Mouse (Mus musculus): ENCODE data around the gene Khdc1c. TPM values are rescaled to one million over a fixed set of nuclear protein-coding genes. Genes with fewer than 3 reads are reported as not detected.

The Khdc1c gene
- total and polyA plus RNA-seq, 3 experiments = 0.10 TPM; not detected in 2

DNA sequence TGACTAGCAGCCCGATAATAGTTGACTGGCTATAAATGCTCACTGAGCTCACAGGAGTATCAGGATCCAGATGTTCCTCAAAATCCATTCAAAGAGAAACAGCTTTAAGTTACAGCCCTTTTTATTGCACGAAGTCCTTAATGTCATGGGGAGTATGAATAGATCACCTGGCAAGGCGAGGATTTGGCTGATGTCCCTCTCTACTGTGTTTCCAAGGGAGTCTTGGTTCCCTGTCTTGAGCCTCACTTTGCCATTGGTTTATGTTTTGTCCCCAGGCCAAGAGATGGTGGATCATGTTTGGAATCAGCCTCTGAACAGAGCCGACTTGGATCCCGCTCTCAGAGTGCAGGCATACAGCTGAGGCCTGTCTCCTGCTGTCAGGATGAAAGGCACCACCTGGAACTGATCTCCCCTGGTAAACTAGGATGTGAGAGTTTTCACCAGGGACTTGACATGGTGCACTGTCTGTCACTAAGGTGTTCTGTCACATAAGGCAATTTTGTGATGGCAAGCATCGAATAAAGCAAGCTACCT is 23.1 kb downstream of the Khdc1c start:
- Histone ChIP-seq H3K27ac (ENCODE audit: control insufficient read depth, low read depth, low read length) (no peak overlapping the region), H3K4me1 (ENCODE audit: control insufficient read depth in 1 of 2, insufficient read depth in 2 of 2, low read length in 2 of 2) (no peaks in the 10 kb centered on the region), H3K9me3 (replicated peaks; ENCODE audit: insufficient read depth, low read length) (no peaks in the 10 kb centered on the region), H3K4me3 (ENCODE audit: control insufficient read depth in 1 of 2, insufficient read depth in 1 of 2, low read depth in 2 of 2, low read length in 2 of 2) (no peak overlapping the region), H3K9ac (ENCODE audit: control insufficient read depth, low read depth, low read length, poor library complexity, severe bottlenecking) (no peak overlapping the region), H3K27me3 (ENCODE audit: control insufficient read depth in 1 of 2, insufficient read depth in 2 of 2, low read length in 2 of 2) (no peaks in the 10 kb centered on the region), H3K36me3 (ENCODE audit: control insufficient read depth in 1 of 2, insufficient read depth in 2 of 2, low read length in 2 of 2) (no peaks in the 10 kb centered on the region), H3K79me2 (ENCODE audit: control insufficient read depth, insufficient read depth, low read length, poor library complexity) (no peaks in the 10 kb centered on the region)
- DNase-seq (ENCODE audit: low read depth, low spot score) = no peak
- no peak for TF ChIP-seq POLR2A (IDR thresholded peaks at IDR 0.05; ENCODE audit: control insufficient read depth in 1 of 2, insufficient read depth in 1 of 2, low read depth in 1 of 2, low read length in 2 of 2, poor library complexity in 1 of 2)
- TF ChIP-seq E2F4 (IDR thresholded peaks at IDR 0.05; ENCODE audit: borderline replicate concordance, low read depth, low read length) = no peak
- TF ChIP-seq ZC3H11A (IDR thresholded peaks at IDR 0.05; ENCODE audit: low read depth, low read length) = no peak
- no peak for TF ChIP-seq NELFE (IDR thresholded peaks at IDR 0.05; ENCODE audit: low read depth, low read length)
- no peak for TF ChIP-seq MAZ (IDR thresholded peaks at IDR 0.05; ENCODE audit: low read depth, low read length)
- TF ChIP-seq GABPA (IDR thresholded peaks at IDR 0.05; ENCODE audit: low read depth, low read length) = no peak
- no peak for TF ChIP-seq POLR2AphosphoS5 (IDR thresholded peaks at IDR 0.05; ENCODE audit: borderline replicate concordance, low read depth, low read length)
- TF ChIP-seq ELF1 (IDR thresholded peaks at IDR 0.05; ENCODE audit: low read depth, low read length) = no peak
- TF ChIP-seq ETS1 (IDR thresholded peaks at IDR 0.05; ENCODE audit: low read depth, low read length) = no peak
- TF ChIP-seq POLR2AphosphoS2 (IDR thresholded peaks at IDR 0.05; ENCODE audit: low read length) = no peak

DNA sequence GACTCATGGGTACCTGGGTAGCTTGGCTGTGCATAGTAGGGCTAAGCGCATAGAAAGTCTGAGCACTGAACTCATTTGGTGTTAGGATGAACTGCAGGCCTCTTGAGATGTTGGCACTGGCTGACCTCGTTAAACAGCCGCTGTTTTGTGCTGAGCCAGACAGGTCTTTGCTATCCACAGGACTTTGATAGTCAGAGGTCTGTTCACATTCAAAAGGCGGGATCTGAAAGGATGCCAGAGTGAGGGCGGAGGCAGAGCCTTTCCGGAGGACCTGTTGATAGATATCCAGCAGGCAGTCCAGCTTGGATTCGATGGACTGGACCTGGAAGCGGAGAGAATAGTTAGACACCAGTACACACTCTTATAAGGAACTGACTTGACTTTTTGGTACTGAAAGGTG is 34.7 kb downstream of the Khdc1c start:
- Histone ChIP-seq H3K4me3 (ENCODE audit: control insufficient read depth in 1 of 2, insufficient read depth in 1 of 2, low read depth in 2 of 2, low read length in 2 of 2) (no peak overlapping the region), H3K27me3 (ENCODE audit: control insufficient read depth in 1 of 2, insufficient read depth in 2 of 2, low read length in 2 of 2) (peaks cover 0 to 1% of the 10 kb centered on the region in 2 experiments; a peak in 1 of 4 replicates), H3K27ac (ENCODE audit: control insufficient read depth, low read depth, low read length) (no peak overlapping the region), H3K79me2 (ENCODE audit: control insufficient read depth, insufficient read depth, low read length, poor library complexity) (no peaks in the 10 kb centered on the region), H3K9me3 (replicated peaks; ENCODE audit: insufficient read depth, low read length) (no peaks in the 10 kb centered on the region), H3K36me3 (ENCODE audit: control insufficient read depth in 1 of 2, insufficient read depth in 2 of 2, low read length in 2 of 2) (no peaks in the 10 kb centered on the region), H3K9ac (ENCODE audit: control insufficient read depth, low read depth, low read length, poor library complexity, severe bottlenecking) (no peak overlapping the region), H3K4me1 (ENCODE audit: control insufficient read depth in 1 of 2, insufficient read depth in 2 of 2, low read length in 2 of 2) (no peaks in the 10 kb centered on the region)
- DNase-seq (ENCODE audit: low read depth, low spot score) = no peak
- no peak for TF ChIP-seq SMC3 (IDR thresholded peaks at IDR 0.05; ENCODE audit: low read depth, low read length)
- no peak for TF ChIP-seq ZC3H11A (IDR thresholded peaks at IDR 0.05; ENCODE audit: low read depth, low read length)
- no peak for TF ChIP-seq CHD2 (IDR thresholded peaks at IDR 0.05; ENCODE audit: low read length)
- TF ChIP-seq EP300 (IDR thresholded peaks at IDR 0.05; ENCODE audit: low read depth in 1 of 2, low read length in 2 of 2) = no peak
- TF ChIP-seq MAZ (IDR thresholded peaks at IDR 0.05; ENCODE audit: low read depth, low read length) = no peak

DNA sequence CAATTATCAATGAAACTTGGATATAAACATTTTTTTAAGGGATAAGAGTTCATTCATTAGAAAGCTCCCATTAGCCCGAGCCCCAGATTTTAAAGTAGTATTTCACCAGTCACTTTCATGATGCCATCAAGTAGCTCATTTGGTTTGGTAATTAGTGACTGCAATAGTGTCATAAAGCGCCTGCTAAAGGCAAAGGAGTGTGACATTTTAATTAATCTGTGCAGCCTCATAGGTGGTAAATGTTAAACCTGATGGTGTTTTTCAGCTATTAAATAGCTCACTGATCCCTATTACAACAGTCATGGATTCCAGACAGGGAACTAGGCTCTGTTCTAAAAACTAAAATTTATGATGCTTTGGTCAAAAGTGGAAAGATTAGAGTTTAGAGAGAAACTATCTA is 39.1 kb downstream of the Khdc1c start:
- H3K27me3 ChIP-seq (ENCODE audit: control insufficient read depth in 1 of 2, insufficient read depth in 2 of 2, low read length in 2 of 2) = peaks cover 0 to 4% of the 10 kb centered on the region in 2 experiments; a peak in 2 of 4 replicates
- no peak overlapping the region for H3K27ac ChIP-seq (ENCODE audit: control insufficient read depth, low read depth, low read length)
- DNase-seq (ENCODE audit: low read depth, low spot score) = no peak
- H3K36me3 ChIP-seq (ENCODE audit: control insufficient read depth in 1 of 2, insufficient read depth in 2 of 2, low read length in 2 of 2) = no peaks in the 10 kb centered on the region
- H3K9me3 ChIP-seq (replicated peaks; ENCODE audit: insufficient read depth, low read length) = no peaks in the 10 kb centered on the region
- no peak overlapping the region for H3K4me3 ChIP-seq (ENCODE audit: control insufficient read depth in 1 of 2, insufficient read depth in 1 of 2, low read depth in 2 of 2, low read length in 2 of 2)
- H3K9ac ChIP-seq (ENCODE audit: control insufficient read depth, low read depth, low read length, poor library complexity, severe bottlenecking) = no peak overlapping the region
- TF ChIP-seq TAL1 (IDR thresholded peaks at IDR 0.05; ENCODE audit: low read length) (no peak), NRF1 (IDR thresholded peaks at IDR 0.05; ENCODE audit: insufficient read depth, low read depth, low read length, poor library complexity, severe bottlenecking) (no peak), USF1 (IDR thresholded peaks at IDR 0.05; ENCODE audit: low read depth, low read length) (no peak), POLR2A (IDR thresholded peaks at IDR 0.05; ENCODE audit: control insufficient read depth in 1 of 2, insufficient read depth in 1 of 2, low read depth in 1 of 2, low read length in 2 of 2, poor library complexity in 1 of 2) (no peak), EP300 (IDR thresholded peaks at IDR 0.05; ENCODE audit: low read depth in 1 of 2, low read length in 2 of 2) (no peak), MXI1 (IDR thresholded peaks at IDR 0.05; ENCODE audit: low read depth, low read length) (no peak), MYC (IDR thresholded peaks at IDR 0.05; ENCODE audit: low read depth, low read length) (no peak)
- no peaks in the 10 kb centered on the region for H3K4me1 ChIP-seq (ENCODE audit: control insufficient read depth in 1 of 2, insufficient read depth in 2 of 2, low read length in 2 of 2)
- no peaks in the 10 kb centered on the region for H3K79me2 ChIP-seq (ENCODE audit: control insufficient read depth, insufficient read depth, low read length, poor library complexity)
